Mouse (Mus musculus) kidney, postnatal 36 days (tissue): ENCODE data around the gene Srp14.
A peak's percentile ranks its signal among the peaks of the same experiment; 100 is the strongest.

ENCODE experiments used
- DNase-seq, 2 experiments: peaks; one replicate each; pipeline ENCODE4 v3.0.0; 2021 to 2022; ENCODE audit warnings: mixed read lengths in 2 of 2

Srp14 gene

DNA sequence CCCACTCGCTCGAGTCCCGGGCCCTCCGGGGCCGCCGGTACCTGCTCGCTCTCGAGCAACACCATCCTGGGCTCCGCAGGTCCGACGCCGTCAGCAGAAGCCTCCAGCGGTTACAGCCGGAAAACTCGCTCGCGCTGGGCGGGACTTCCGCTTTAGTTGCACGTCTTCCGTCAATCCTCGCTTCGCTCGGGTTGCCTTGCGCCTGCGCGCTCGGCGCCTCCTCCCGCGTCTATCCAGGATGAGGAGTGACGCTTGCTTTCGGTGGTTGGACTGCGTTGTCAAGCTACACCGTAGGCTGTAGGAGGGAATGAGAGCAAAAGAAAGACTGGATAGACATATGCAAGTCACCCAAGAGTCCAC, at the start of gene Srp14:
Gene Srp14 (minus strand): TSS at position 162 of the 360 bp plus-strand sequence.
- peak; percentile 95 to 98 for DNase-seq

DNA sequence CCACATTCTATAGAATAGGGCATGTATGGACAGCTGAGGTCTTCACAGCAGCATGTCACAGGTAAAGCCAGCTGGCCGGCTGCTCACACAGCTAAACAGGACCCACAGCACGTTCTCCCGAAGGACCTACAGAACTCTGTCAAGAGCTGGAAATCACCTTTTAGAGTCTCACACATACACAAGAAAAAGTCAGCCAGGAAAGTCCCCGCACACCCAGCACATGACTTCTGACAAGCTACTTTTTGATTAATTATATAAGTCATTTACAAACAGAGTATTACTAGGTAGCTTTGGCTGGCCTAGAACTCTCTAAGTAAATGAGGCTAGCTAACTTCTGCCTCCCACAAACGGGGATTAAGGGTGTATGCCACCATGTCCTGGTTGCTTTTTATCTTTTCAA, 47.0 kb upstream of the Srp14 start:
- DNase-seq: no peak

GRCm38 (mm10) chr2:118524811-118525210, 45.3 kb upstream of the Srp14 start:
- DNase-seq: no peak

DNA sequence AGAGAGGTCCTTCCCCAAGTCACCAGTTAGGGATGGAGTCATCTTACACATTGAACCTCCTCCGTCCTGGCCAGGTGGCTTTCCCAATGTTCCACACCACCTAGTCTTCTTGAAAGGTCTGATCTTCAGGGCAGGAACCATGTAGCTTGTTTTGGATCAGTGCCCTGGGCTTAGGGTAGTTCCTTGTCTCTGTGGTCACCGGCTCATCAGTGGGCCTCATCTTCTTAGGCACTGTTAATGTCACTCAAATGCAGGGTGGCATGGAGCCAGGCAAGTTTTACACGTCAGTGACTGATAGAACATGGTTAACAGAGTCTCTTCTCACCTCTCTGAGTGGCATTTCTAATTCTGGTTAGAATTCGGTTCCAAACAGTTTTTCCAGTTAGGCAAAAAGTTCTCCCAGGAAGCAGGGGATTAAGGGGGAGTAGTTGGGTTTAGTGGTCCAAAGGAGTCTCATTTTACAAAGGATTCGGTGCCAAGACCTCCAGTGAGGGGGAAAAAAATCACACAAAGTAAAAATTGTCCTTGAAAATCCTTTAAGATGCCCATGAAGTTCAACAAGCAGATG, 43.7 kb upstream of the Srp14 start:
- DNase-seq: peak in 1 of 2 experiments; percentile 60

GRCm38 (mm10) chr2:118522265-118522664, 42.8 kb upstream of the Srp14 start:
- DNase-seq: no peak

DNA sequence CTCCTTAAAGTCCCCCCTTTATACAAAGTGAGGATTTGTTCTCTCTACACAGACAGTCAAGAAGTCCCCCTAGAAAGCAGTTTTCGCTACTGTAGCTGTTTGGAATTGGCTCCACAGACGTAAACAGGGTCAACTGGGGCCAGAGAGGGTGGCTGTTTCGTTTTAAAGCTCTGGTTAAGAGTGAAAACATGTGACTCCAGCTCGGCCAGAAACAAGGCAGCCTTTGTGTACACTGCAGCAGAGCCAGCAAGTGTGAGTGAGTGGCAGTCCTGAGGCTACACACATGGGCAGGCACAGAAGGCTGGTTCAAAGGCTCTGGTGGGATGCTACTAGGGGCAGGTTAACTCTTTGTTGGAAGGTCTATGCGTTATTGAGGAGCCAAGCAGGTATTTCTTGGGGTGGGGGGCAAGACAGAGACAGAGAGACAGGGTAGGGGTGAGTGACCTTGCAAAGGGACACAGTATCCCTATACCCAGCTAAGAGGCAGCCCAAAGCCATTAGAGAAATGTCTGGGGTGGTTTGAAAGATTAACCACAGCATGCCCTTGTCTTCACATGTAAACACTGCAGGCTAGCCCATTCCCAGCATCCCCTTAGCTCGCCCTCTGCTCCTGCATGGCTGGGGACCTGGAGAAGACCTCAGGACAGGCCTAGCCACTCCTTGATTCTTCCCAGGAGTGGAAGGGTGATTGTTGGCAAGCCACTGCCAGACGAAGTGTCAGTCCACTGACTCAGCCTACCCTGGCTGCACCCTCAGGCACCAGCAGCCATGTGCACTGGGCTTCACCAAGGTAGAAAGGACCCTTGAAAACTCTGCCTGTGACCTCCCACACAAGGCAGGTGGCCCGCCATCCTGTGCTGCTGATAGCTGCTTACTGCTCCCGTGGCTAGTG, 40.8 kb upstream of the Srp14 start:
- DNase-seq: peak; percentile 78 to 89

DNA sequence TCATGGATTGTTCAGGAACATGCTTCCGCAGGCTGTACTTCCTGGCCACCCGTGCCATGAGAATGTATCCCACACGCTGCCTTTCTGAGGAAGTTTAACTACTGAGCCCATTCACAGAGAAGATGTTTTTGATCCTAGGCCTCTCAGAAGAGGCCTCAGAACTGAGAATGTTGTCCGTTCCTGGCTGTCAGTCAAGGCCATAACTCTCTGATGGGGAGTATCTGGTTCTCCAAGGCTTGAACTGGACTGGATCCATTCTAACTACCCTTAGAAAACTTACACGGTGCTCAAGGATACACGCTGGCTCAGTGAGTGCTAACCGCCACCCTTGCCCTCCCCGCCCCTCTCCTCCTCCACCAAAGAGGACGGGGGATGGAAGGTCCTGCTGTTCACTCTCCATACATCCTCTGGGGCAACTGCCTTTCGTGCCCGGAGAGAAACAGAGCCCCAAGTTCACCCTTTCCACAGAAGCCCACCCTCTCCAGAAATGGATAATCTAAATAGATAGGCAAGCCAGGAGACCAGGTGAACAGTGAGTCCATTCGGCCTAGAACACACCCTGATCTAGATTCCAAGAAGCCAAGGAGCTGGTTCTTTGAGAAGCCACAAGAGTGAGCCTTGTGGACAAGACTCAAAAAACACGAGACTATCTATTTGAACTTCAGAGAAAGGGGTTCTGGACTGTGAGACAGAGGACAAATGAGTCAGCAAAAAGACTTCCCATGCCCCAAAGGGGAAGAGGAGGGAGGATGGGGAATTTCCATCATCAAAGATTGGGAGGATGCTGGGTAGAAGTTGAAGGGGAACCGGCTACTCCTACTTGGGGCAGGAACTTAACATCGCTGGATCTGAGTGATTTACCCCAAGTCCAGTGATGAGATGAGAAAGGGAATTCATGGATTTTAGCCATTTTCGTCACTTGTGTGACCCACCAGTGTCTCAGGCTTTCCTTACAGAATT, 33.2 kb upstream of the Srp14 start:
- no peak for DNase-seq

DNA sequence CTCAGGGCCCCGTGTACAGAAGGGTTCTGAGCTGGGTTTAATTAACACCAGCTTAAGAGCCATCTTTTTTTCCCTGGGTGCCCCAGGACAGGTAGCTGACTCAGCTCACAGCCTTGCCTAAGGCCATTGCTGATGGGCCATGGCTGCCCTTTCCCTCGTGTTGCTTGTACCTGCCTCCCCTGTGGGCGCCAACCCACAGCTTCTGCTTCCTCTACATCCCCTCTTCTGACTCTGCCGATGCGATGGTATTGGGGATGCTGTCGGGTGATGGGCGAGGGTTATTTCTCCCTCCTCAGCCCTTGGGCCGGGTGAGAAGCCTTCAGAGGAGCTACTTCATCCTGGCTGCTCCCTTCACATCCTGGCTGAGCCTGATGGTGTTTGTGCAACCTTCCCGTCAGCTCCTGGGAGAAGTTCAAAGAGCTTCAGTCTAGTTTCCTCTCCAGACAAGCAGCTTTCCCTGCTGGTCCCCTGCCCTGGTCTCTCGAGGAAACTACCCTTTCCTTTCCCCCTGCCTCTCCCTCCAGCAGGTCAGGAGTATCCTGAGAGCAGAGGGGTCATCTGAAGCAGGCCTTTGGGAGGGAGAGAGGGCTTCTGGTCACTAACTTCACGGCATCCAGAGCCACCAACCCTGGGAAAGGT, 32.4 kb upstream of the Srp14 start:
- peak; percentile 32 to 45 for DNase-seq

DNA sequence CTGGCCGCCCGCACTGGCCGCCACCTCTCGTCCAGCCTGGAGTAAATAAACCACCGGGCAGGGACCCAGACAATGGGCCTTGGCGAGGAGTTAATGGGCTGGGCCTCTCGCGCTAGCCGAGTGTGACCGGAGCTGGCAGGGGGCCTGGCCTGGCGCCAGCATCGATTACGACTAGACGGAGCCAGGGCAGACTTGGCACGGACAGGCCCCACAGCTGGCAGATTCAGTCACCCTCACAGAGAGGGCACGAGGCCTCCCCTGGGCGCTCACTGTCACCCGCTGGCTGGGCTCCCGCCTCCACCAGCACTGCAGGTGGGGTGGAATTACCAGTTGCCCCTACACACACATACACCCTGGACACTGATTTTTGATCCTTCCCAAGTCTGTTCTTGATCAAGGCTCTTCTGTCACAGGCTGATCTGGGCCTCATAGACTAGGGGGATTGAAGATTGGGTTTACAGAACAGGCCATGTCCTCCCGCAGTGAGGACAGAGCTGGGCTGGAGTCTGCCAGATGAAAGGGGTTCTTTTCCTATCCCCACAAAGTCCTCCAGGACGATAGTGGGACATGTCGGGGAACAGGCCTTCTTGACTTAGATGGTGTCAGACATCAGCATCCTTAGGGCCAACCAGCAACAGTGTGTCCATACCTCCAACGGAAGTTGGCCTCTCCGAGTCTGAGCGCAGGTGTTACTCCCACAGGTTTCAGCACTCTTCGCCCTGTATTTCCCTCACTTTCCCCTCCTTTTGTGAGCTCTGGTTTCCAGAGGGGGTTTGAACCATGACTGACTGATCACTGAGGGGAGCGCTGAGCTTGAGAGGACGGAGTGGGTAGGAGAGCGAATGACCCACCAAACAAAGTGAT, 31.2 kb upstream of the Srp14 start:
- DNase-seq: peak; percentile 99

DNA sequence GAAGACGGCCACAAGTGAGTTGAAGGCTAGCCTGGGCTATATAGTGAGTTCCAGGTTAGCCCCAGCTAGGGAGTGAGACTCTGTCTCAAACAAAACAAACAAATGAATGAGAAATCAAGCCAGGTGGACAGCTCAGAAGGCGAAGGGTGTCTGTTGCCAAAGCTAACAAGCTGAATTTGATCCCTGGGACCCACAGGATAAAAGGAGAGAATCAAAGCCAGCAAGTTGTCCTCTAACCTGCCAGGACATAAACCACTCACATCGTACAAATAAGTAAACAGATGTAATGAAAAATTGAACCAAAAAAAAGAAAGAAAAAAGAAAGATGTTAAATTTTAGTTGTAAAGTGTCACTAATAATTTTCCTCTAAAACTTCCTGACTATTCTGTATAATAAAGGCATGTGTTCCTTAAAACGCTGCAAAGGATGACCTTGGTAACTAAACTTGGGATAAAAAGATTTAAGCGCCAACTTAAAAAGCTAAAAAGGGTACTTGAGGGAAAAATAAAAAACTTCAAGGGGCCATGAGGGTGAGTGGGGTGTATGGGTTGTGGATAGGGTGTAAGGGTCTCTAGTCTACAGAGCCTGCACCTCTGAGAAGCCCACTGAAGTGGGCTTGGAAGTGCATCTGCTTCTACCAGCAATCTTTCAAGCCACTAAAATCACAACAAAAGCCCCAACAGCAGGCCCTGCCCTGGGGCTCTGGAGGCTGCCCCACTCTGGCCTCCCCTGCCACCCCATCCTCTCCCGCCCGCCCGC, 30.4 kb upstream of the Srp14 start:
- no peak for DNase-seq

GRCm38 (mm10) chr2:118507126-118507525, 27.6 kb upstream of the Srp14 start:
- no peak for DNase-seq

DNA sequence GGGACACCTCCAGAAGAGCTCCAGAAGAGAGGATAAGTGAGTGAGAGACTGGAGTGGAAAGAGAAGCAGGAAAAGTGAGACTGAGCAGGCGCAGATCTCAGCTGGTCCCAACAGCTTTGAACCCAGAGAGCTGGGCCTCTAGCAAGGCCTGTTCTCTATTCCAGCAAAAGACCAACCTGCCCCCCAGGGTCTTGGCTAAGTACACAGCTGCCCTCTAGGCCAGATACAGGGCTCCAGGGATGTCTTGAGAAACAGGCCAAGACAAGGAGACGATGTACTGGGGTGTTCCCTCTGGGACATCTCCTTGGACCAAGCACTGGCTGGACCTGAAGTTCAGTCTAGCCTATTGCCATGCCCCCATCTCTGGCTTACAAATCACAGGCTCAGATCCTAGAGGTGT, 20.7 kb upstream of the Srp14 start:
- no peak for DNase-seq

GRCm38 (mm10) chr2:118499135-118499961, 19.8 kb upstream of the Srp14 start:
- DNase-seq: no peak

- no peak for DNase-seq
These were observed 19.0 kb upstream of the Srp14 start for GRCm38 (mm10) chr2:118498476-118498875.

DNA sequence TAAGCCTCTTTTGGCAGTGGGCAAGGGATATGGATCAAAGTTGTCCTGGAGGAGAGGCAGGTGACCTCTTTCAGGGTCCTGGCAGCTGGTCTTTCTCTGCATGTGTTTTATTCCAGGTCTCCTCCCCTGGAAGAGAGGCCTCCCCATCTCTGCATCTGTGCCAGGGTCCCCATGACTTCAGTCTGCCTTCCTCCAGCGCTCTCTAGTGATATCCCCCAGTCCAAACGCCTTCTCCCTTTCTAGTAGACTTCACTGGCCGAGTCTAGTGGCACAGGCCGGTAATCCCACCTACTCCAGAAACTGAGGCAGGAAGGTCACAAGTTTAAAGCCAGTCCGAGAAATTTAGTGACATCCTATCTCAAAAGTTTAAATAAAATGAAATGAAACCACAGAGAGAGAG, 18.4 kb upstream of the Srp14 start:
- no peak for DNase-seq

- DNase-seq: no peak
These were observed 15.5 kb upstream of the Srp14 start for GRCm38 (mm10) chr2:118495024-118495423.

- peak; percentile 15 to 39 for DNase-seq
These were observed 12.4 kb upstream of the Srp14 start for GRCm38 (mm10) chr2:118491741-118492395.

GRCm38 (mm10) chr2:118491281-118491731, 11.8 kb upstream of the Srp14 start:
- peak; percentile 73 to 76 for DNase-seq
